Mouse (Mus musculus) heart, embryonic 10.5 days (tissue): Measurements from ENCODE around the gene Tmem28. TPM values are rescaled to one million over a fixed set of nuclear protein-coding genes. Genes with fewer than 3 reads are reported as not detected.

Source experiments
- DNase-seq: peaks from one replicate; pipeline ENCODE4 v3.0.0-alpha.2; 2017; ENCODE audit warnings: low spot score
- H3K27ac ChIP-seq: fragments of 300-500 bp; sonication (generic); 2 replicates; pipeline ENCODE4 v1.5.1; 2016; ENCODE audit warnings: mild to moderate bottlenecking
- H3K27me3 ChIP-seq: fragments of 300-500 bp; sonication (generic); 2 replicates; pipeline ENCODE4 v1.6.1; 2016; ENCODE audit warnings: mild to moderate bottlenecking; ENCODE audit not compliant: poor library complexity, insufficient read depth, severe bottlenecking
- H3K36me3 ChIP-seq: fragments of 300-500 bp; sonication (generic); 2 replicates; pipeline ENCODE4 v1.6.1; 2016; ENCODE audit warnings: mild to moderate bottlenecking, moderate library complexity
- H3K4me1 ChIP-seq: fragments of 300-500 bp; sonication (generic); 2 replicates; pipeline ENCODE4 v1.6.1; 2016; ENCODE audit warnings: mild to moderate bottlenecking
- H3K4me3 ChIP-seq: fragments of 300-500 bp; sonication (generic); 2 replicates; pipeline ENCODE4 v1.5.1; 2016; ENCODE audit warnings: mild to moderate bottlenecking, moderate library complexity
- H3K9me3 ChIP-seq: fragments of 300-500 bp; sonication (generic); 2 replicates; pipeline ENCODE4 v1.6.1; 2016; ENCODE audit warnings: mild to moderate bottlenecking, moderate library complexity
- WGBS: fragments of 180-500 bp; shearing (Covaris S2); methylation state at CpG from one replicate; pipeline ENCODE4 v1.1.7; 2016; 5-methylcytosine and 5-hydroxymethylcytosine counted together
- polyA plus RNA-seq: library from polyadenylated mRNA; unstranded; fragments of >200 nt; fragmentation: Nextera tagmentation; extraction: Ambion mirVana; gene quantifications from 2 replicates; pipeline ENCODE4 v1.2.1, GENCODE M21; 2016

Gene Tmem28
- polyA plus RNA-seq, 1 experiment from 2014 or later = 0.10 TPM

DNA sequence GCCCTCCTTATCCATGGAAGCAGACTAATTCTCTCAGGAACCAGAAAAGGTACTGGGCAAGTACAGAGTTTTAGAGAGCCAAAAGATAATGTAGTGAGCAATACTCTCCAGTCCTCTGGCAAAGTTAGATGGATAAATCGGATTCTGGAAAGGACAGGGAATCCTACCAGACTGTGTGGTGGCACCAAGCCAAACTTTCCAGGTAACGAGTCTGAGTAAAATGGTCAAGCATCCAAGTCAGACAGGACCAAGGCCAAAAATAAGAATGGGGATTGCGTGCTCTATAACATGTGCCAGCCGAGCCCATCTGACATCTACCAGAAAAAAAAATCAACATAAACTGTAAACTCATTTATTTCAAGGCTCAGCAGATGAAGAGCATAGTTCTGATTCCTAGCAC is 56.0 kb downstream of the Tmem28 start:
- peaks cover 6% of the 10 kb centered on the region; the same call in 1 of the 2 replicates for H3K4me1 ChIP-seq
- WGBS = 83% methylated on average over 4 of the region's 4 CpGs
- H3K4me3 ChIP-seq = no peak overlapping the region
- no peaks in the 10 kb centered on the region for H3K36me3 ChIP-seq
- DNase-seq = no peak
- H3K27me3 ChIP-seq = peaks cover 13% of the 10 kb centered on the region; the same call in 1 of the 2 replicates
- H3K9me3 ChIP-seq = no peaks in the 10 kb centered on the region
- H3K27ac ChIP-seq = no peak overlapping the region

DNA sequence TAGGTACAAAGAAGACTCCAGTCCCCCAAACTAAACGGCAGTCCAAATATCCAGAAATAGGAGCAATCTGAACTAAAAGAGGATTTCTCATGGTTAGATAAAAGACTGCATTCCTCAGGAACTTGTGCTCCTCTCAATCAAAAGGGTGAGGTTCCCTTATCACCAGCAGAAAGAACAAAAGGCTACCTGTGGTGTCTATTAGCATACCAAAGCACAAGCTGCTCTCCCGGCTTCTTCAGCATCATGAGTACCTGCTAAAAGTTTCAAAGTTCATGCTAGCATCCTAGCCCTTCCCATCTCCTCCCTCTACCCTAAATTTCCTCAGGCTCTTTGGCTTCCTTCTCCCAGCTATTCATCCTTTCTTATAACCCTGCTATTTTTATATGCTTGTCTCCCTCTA is 62.6 kb downstream of the Tmem28 start:
- Histone ChIP-seq H3K4me1 (no peaks in the 10 kb centered on the region), H3K36me3 (no peaks in the 10 kb centered on the region), H3K9me3 (no peaks in the 10 kb centered on the region), H3K27me3 (no peaks in the 10 kb centered on the region), H3K27ac (no peak overlapping the region), H3K4me3 (no peak overlapping the region)
- no peak for DNase-seq
- 54% methylated on average over 2 of the region's 2 CpGs for whole genome bisulfite sequencing

Other genes starting within 250 kb of the Tmem28 start
- gene Eda, start 154.6 kb downstream of the Tmem28 start, polyA plus RNA-seq = 0.99 and 1.1 TPM in 2 replicates